Mouse (Mus musculus): ENCODE measurements around the gene Supt20.

Supt20 gene

GRCm38 (mm10) chr3:54692202-54693055, at the start of gene Supt20:
Gene Supt20, plus strand, starts transcription at chr3:54692807.
- DNase-seq (ENCODE audit: low read depth, low spot score) = peak; percentile 84

GRCm38 (mm10) chr3:54642851-54643250, 49.8 kb upstream of the Supt20 start:
- DNase-seq (ENCODE audit: low read depth, low spot score) = no peak

DNA sequence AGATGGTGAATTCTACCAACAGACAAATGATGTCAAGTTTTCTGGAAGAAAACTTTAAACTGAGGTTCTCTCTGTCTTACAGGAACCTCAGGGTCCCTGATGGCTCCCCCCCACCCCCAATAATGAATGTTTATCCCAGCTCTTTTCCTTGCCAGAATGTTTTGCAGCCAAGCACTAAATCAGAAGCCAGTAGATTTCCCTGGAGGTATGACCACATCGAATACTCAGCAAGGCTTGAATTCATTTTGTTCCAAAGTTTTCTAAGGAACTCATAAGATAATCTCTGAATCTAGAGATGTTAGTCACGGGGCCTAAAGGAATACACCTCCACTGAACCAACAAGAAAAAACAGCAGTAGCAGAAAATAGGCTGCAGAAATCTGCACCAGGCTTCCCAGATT, 45.0 kb upstream of the Supt20 start:
- DNase-seq (ENCODE audit: low read depth, low spot score) = no peak

DNA sequence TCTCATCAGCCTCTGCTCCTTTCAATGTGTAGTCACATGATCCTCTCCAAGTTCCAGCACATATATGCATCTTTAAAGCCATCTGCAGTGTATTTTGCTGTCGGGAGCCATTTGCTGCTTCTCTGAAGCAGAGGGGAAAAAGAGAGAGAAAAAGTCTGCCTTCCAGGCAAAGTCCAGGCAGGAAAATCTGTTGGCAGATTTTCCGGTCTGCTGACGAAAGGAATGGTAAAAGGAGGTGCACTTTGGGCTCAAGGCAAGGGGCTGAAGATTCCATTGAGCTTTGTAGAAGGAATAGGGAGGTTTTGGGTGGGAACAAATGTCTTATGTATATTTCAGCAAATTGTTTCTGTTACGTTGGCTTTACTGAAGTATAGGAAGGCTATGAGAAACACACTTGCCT, 41.0 kb upstream of the Supt20 start:
- no peak for DNase-seq (ENCODE audit: low read depth, low spot score)

DNA sequence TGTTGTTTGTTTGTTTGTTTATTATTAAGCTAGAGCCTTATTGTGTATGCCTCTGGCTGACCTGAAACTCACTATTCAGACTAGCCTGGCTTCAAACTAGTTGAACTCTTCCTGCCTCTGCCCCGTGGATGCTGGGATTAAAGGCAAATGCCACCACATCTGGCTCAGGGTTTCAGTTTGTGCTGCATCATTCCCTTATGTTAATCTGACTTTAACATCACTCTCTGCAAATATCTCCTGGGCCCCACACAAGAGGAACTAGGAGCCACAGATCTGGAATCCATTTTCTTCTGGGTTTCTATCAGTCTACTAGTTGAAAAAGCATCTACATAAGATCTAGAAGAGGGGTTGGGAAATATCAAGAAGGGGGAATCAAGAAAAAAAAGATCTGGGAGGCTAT, 38.4 kb upstream of the Supt20 start:
- DNase-seq (ENCODE audit: low read depth, low spot score) = no peak

GRCm38 (mm10) chr3:54657090-54657489, 35.5 kb upstream of the Supt20 start:
- DNase-seq (ENCODE audit: low read depth, low spot score) = no peak

GRCm38 (mm10) chr3:54657888-54658626, 34.5 kb upstream of the Supt20 start:
- DNase-seq (ENCODE audit: low read depth, low spot score) = no peak

GRCm38 (mm10) chr3:54659736-54660135, 32.9 kb upstream of the Supt20 start:
- no peak for DNase-seq (ENCODE audit: low read depth, low spot score)

GRCm38 (mm10) chr3:54662411-54662810, 30.2 kb upstream of the Supt20 start:
- DNase-seq (ENCODE audit: low read depth, low spot score) = no peak

- DNase-seq (ENCODE audit: low read depth, low spot score) = no peak
Observed at GRCm38 (mm10) chr3:54668141-54668540, 24.5 kb upstream of the Supt20 start.

DNA sequence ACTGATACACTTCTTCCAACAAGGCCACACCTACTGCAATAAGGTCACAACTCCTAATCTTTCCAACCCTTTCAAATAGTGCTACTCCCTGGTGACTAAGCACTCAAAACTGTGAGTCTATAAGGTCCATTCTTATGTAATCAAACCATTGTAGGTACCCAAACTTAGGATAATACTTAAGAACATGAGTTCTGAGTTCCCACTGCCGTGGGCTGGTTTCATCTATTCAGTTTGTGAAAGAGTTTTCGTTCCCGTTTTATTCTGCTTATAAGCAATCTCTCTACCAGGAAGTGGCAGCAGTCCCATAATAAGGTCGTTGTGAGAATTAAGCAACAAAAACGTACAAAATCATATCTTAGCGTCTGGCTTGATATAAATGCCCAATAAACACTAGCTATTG, 23.9 kb upstream of the Supt20 start:
- DNase-seq (ENCODE audit: low read depth, low spot score) = no peak

GRCm38 (mm10) chr3:54669559-54669958, 23.0 kb upstream of the Supt20 start:
- DNase-seq (ENCODE audit: low read depth, low spot score) = no peak

- no peak for DNase-seq (ENCODE audit: low read depth, low spot score)
Observed at GRCm38 (mm10) chr3:54672111-54672510, 20.5 kb upstream of the Supt20 start.

DNA sequence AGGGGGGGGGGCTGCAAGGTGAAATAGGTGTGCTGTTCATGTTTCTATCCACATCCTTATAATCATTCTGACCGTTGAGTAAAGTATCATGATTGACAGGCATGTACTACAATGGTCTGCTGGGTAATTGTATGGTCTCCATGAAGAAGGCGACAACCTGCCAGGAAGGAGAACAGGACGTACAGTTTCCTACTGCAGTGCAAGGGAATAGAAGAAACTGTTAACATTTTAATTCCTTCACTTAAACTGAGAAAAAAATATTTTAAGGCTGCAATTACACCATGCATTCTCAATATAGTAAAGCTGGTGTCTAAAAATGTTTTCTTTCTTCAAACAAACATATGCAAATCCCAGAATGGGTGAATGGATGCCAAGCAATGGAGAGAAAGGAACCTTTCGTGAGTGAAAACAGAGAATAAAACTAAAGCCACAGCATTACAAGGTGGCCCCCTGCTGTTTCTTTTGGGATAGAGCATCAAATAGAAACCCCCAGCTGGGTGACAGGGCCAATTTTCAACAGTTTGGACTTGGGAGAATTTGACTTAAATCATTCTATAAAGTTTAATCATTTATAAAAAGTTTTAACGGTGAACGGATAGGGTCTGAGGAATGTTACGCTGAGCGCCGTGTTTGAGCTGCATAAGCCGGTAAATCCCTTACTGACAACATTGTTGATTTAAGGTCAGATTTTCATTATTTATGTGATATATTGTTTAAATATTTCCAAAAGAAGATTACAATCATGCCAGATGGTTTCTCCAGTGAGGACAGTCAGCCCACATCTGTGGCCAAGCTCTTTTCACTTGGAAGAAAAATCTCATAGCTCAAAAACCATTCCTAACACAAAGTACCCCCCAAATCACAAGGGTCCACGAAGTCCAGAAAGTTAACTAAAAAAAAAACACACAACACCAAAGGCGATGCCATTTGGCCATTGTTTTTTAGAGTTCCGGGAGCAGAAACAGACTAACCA, 19.8 kb upstream of the Supt20 start:
- no peak for DNase-seq (ENCODE audit: low read depth, low spot score)

DNA sequence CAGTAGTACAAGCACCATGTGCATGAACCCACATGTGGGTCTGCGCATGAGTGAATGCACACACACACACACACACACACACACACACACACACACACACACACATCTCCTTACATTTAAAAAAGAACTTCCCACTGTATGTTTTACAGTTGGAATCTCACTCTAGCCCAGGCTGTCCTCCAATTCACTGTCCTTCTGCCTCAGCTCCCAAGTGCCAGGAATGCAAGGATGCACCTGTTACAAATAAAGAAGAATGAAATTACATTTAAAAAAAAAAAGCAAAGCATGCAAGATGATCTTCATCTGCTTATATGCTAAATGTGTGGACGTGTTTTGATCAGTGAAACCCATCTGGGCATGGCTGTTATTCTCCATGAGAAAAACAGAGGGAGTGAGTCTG, 15.8 kb upstream of the Supt20 start:
- DNase-seq (ENCODE audit: low read depth, low spot score) = no peak

DNA sequence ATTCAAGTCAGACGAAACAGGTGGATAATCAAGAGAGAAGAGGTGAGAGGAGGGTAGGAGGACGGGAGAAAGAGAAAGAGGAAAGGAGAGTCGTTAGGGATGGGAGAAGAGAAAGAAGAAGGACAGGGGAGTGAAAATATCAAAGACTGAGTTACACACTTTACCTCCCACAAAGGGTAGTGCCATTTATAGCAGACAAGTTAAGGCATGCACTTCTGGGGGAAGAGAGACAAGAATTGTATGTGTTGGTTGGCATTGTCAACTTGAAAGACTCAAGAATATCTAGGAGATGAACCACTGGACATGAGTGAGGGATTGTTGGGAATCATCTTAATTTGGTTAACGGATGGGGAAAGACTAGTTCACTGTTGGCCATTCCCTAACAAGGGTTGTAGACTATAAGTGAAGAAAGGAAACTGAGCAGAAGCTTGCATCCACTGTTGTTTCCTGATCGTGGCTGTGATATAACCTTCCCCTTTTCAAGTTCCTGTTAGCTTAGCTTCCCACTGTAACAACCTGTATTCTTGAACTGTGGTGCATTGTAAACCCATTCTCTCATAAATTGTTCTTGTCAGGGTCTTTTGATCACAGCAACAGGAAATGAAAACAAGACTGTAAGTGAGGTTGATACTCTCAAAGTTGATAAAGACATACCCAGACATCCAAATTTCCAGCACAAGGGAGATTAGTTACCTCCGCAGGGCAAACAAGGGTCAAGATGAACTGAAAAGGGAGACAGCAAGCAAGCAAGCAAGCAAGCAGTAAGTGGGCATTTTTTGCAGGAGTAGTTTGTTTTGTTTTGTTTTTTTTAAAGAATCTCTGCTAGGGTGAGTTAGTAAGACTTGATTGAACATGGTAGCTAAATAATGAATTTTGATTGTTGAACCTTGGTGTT, 11.1 kb upstream of the Supt20 start:
- no peak for DNase-seq (ENCODE audit: low read depth, low spot score)

- DNase-seq (ENCODE audit: low read depth, low spot score) = no peak
Observed at GRCm38 (mm10) chr3:54685202-54685601, 7.4 kb upstream of the Supt20 start.

- DNase-seq (ENCODE audit: low read depth, low spot score) = no peak
Observed at GRCm38 (mm10) chr3:54687245-54687644, 5.4 kb upstream of the Supt20 start.

DNA sequence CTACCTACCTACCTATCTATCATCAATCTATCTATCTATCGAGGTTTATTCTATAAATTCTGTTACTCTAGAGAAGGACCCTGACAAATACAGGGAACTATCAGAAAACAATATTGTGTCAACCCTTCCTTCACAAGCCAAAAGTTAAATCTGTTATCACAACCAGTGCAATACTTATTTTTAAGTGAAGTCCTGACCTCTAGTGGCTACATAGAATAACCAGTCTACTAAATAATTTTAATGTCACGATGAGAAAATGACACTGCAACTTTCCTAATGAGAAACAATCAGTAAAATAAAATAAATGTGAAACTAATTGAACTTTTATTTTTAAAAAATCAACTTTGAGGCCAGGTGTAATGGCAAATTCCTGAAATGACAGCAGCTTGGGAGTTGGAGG, 3.5 kb upstream of the Supt20 start:
- DNase-seq (ENCODE audit: low read depth, low spot score) = no peak

GRCm38 (mm10) chr3:54693056-54693415, 429 bp downstream of the Supt20 start:
- no peak for DNase-seq (ENCODE audit: low read depth, low spot score)

DNA sequence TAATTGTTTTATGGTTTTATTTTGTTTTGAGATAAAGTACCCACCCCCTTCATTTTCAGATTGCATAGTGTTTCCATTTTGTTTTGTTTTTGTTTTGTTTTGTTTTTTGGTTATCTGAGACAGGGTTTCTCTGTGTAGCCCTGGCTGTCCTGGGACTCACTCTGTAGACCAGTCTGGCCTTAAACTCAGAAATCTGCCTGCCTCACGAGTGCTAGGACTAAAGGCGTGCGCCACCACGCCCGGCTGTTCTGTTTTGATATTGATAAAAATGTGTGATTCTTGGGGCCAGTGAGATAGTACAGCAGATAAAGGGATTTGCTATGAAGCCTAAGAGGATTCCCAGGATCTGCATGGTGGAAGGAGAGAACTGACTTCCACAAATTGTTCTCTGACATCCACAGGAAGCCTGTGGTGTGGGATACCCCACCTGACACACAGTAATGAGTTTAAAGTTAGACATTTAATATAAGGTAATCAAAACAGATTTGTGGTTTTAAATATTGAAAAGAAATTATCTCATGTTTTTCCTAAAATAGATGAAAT, 7.2 kb downstream of the Supt20 start:
- DNase-seq (ENCODE audit: low read depth, low spot score) = no peak

Data from retina, adult 2 months (tissue).